23 mouse cellular contexts compared by ENCODE assay signal in the genomic region with DNA sequence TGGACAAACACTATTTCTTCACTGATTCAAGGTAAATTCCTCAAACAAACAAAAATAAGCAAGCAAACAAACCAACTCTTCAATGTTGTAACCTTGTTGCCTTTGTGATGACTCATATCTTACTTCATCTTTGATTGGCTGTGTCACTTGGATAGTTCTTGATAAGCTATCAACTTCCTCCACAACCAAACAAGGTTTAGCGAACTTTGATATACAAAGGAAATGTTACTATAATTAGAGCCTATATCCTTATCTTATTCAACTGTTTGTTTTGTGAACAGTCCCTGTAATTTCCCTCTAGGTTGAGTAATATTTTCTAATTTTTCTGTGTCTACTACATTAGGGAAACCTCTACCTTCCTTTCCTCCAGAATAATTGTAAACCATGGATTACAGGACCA. TPM values are rescaled to one million over a fixed set of nuclear protein-coding genes. Genes with fewer than 3 reads are reported as not detected.
DNase-seq lines count a peak whose midpoint lies in the region; ATAC-seq and TF ChIP-seq lines count a peak whose summit lies in the region.
"Had no signal": no experiment of that assay in that cellular context is flagged by ENCODE, and none has a peak within 500 bp of the region (broad histone marks: within the 10 kb centered on the region; RNA-seq: fewer than 3 reads in every experiment).

No protein-coding gene starts in this region.

- H3K27ac ChIP-seq in liver, adult 2 months (replicated peaks; ENCODE audit: insufficient read depth, low read depth, low read length), result no peak overlapping the region
- H3K27ac ChIP-seq in intestine, embryonic 15.5 days, result no peak overlapping the region
- no peak overlapping the region for H3K27ac ChIP-seq in intestine, postnatal 0 days (ENCODE audit: low read depth, low read length)
- H3K27ac ChIP-seq: embryonic facial prominence, embryonic 13.5 days; embryonic facial prominence, embryonic 15.5 days; forebrain, embryonic 10.5 days; forebrain, embryonic 12.5 days; forebrain, embryonic 15.5 days had no signal

- no peak overlapping the region for H3K4me3 ChIP-seq in liver, adult 2 months (ENCODE audit: insufficient read depth, low read depth, low read length)
- no peak overlapping the region for H3K4me3 ChIP-seq in intestine, embryonic 15.5 days (replicated peaks)
- no peak overlapping the region for H3K4me3 ChIP-seq in intestine, postnatal 0 days (ENCODE audit: low read depth, low read length)
- H3K4me3 ChIP-seq: embryonic facial prominence, embryonic 13.5 days; embryonic facial prominence, embryonic 15.5 days; erythroblast, embryonic 14.5 days; forebrain, embryonic 10.5 days; forebrain, embryonic 12.5 days; forebrain, embryonic 15.5 days had no signal

- WGBS in liver, adult 2 months, result 40% methylated on average over 1 of the region's 1 CpGs
- WGBS in intestine, embryonic 15.5 days, result 51% methylated on average over 1 of the region's 1 CpGs
- 36% methylated on average over 1 of the region's 1 CpGs for WGBS in intestine, postnatal 0 days

- no peaks in the 10 kb centered on the region for H3K9me3 ChIP-seq in intestine, embryonic 15.5 days
- no peaks in the 10 kb centered on the region for H3K9me3 ChIP-seq in intestine, postnatal 0 days (ENCODE audit: control insufficient read depth)
- H3K9me3 ChIP-seq: embryonic facial prominence, embryonic 13.5 days; embryonic facial prominence, embryonic 15.5 days; forebrain, embryonic 10.5 days; forebrain, embryonic 12.5 days; forebrain, embryonic 15.5 days had no signal

- DNase-seq in liver, adult 2 months (ENCODE audit: extremely low read depth, low read depth, low spot score), result peak; percentile 3
- DNase-seq in liver, result no peak
- no peak for DNase-seq in heart, adult 11 months
- DNase-seq in embryo, embryonic 11 days, result no peak
- DNase-seq: adrenal gland, adult 8-10 months; adrenal gland, postnatal 14 days; adrenal gland, postnatal 36 days; cerebellum, adult 11-12 months; cerebellum, adult 2 months; cerebellum, adult 9-10 months; cerebellum, postnatal 10 days; cerebellum, postnatal 25 days; forebrain, postnatal 0 days had no signal

- no peak for TF ChIP-seq CTCF in liver, adult 2 months (IDR thresholded peaks at IDR 0.05; ENCODE audit: low read depth, low read length)
- TF ChIP-seq CTCF in intestine, postnatal 0 days (IDR thresholded peaks at IDR 0.05; ENCODE audit: low read depth), result no peak

- no peaks in the 10 kb centered on the region for H3K79me2 ChIP-seq in liver, adult 2 months (ENCODE audit: control insufficient read depth, insufficient read depth, low read length)

- peak; percentile 61 for ATAC-seq in intestine, embryonic 15.5 days
- peak; percentile 49; the same call in 1 of the 2 replicates for ATAC-seq in intestine, postnatal 0 days
- ATAC-seq: activated CD4-positive, CD25-positive, alpha-beta regulatory T cell, adult 4 months; forebrain, embryonic 15.5 days; forebrain, postnatal 0 days; Patski had no signal

- H3K9ac ChIP-seq in liver, adult 2 months (ENCODE audit: low read depth, low read length), result no peak overlapping the region
- H3K9ac ChIP-seq in intestine, embryonic 15.5 days, result no peak overlapping the region
- no peak overlapping the region for H3K9ac ChIP-seq in intestine, postnatal 0 days (ENCODE audit: low read depth, low read length)
- H3K9ac ChIP-seq: embryonic facial prominence, embryonic 13.5 days; embryonic facial prominence, embryonic 15.5 days; forebrain, embryonic 12.5 days; forebrain, embryonic 15.5 days; forebrain, postnatal 0 days had no signal

- no peaks in the 10 kb centered on the region for H3K36me3 ChIP-seq in liver, adult 2 months (ENCODE audit: control insufficient read depth, insufficient read depth, low read length)
- no peaks in the 10 kb centered on the region for H3K36me3 ChIP-seq in intestine, embryonic 15.5 days
- no peaks in the 10 kb centered on the region for H3K36me3 ChIP-seq in intestine, postnatal 0 days (ENCODE audit: control insufficient read depth, insufficient read depth)
- H3K36me3 ChIP-seq: embryonic facial prominence, embryonic 13.5 days; embryonic facial prominence, embryonic 15.5 days; forebrain, embryonic 10.5 days; forebrain, embryonic 12.5 days; forebrain, embryonic 15.5 days had no signal

- H3K4me1 ChIP-seq in liver, adult 2 months (ENCODE audit: control insufficient read depth, insufficient read depth, low read length), result no peaks in the 10 kb centered on the region
- no peaks in the 10 kb centered on the region for H3K4me1 ChIP-seq in intestine, embryonic 15.5 days (replicated peaks)
- no peaks in the 10 kb centered on the region for H3K4me1 ChIP-seq in intestine, postnatal 0 days (replicated peaks; ENCODE audit: control insufficient read depth, insufficient read depth, low read length)
- H3K4me1 ChIP-seq: embryonic facial prominence, embryonic 13.5 days; embryonic facial prominence, embryonic 15.5 days; forebrain, embryonic 10.5 days; forebrain, embryonic 12.5 days; forebrain, embryonic 15.5 days had no signal

- H3K4me2 ChIP-seq in intestine, embryonic 15.5 days (replicated peaks), result no peak overlapping the region
- H3K4me2 ChIP-seq in intestine, postnatal 0 days (replicated peaks; ENCODE audit: low read depth), result no peak overlapping the region
- H3K4me2 ChIP-seq: embryonic facial prominence, embryonic 13.5 days; embryonic facial prominence, embryonic 15.5 days; forebrain, embryonic 12.5 days; forebrain, embryonic 15.5 days had no signal

- no peaks in the 10 kb centered on the region for H3K27me3 ChIP-seq in liver, adult 2 months (ENCODE audit: control insufficient read depth, insufficient read depth, low read length)
- H3K27me3 ChIP-seq in intestine, embryonic 15.5 days (replicated peaks), result no peaks in the 10 kb centered on the region
- no peaks in the 10 kb centered on the region for H3K27me3 ChIP-seq in intestine, postnatal 0 days (replicated peaks; ENCODE audit: control insufficient read depth, insufficient read depth, low read length)
- H3K27me3 ChIP-seq: embryonic facial prominence, embryonic 13.5 days; embryonic facial prominence, embryonic 15.5 days; forebrain, embryonic 12.5 days; forebrain, embryonic 15.5 days; Patski had no signal

- TF ChIP-seq POLR2A in liver, adult 2 months (IDR thresholded peaks at IDR 0.05; ENCODE audit: extremely low read depth, insufficient read depth, low read length), result no peak

RNA-seq across cellular contexts. Expression of gene Gm10184, which starts 52.8 kb away (rescaled TPM):
- total RNA-seq in liver, adult 2 months (2014; rRNA removed), result 1.0 and 1.8 TPM in 2 replicates
- 19.0 TPM in 2 replicates for polyA plus RNA-seq in liver, adult 2 months (2012; rRNA removed)
- polyA plus RNA-seq in intestine, embryonic 15.5 days (2015; fragmentation: Nextera tagmentation; extraction: Ambion mirVana), result 49.7 and 60.1 TPM in 2 replicates
- polyA plus RNA-seq in intestine, postnatal 0 days (2015; fragmentation: Nextera tagmentation; extraction: Ambion mirVana), result 17.2 and 24.8 TPM in 2 replicates
